Mouse (Mus musculus): Measurements from ENCODE around the gene Atp5l.

GRCm38 (mm10) chr9:44879694-44880271, 40.8 kb downstream of the Atp5l start:
- TF ChIP-seq CTCF (IDR thresholded peaks at IDR 0.05; ENCODE audit: low read depth) (no peak), EP300 (IDR thresholded peaks at IDR 0.05; ENCODE audit: low read depth) (no peak)

Data from heart, postnatal 0 days (tissue).